In genomic region chr8:70373397-70374317, GRCm38 (mm10) we compare ENCODE assay signal across 8 mouse cellular contexts. TPM values are rescaled to one million over a fixed set of nuclear protein-coding genes. Genes with fewer than 3 reads are reported as not detected.
DNase-seq lines count a peak whose midpoint lies in the region; ATAC-seq and TF ChIP-seq lines count a peak whose summit lies in the region.

Gene Comp (plus strand): TSS chr8:70373558.

- peaks cover 7% of the 10 kb centered on the region for H3K27me3 ChIP-seq in kidney, adult 2 months (replicated peaks; ENCODE audit: control insufficient read depth, insufficient read depth, low read length)
- H3K27me3 ChIP-seq in hindbrain, embryonic 12.5 days, result peaks cover 83% of the 10 kb centered on the region
- peaks cover 65% of the 10 kb centered on the region for H3K27me3 ChIP-seq in midbrain, embryonic 16.5 days (ENCODE audit: control insufficient read depth, insufficient read depth, low read depth, low read length)

- peak within 1 kb of the TSS; percentile 48 for H3K4me3 ChIP-seq in kidney, adult 2 months (ENCODE audit: insufficient read depth, low read depth, low read length)
- peak within 1 kb of the TSS; percentile 36 for H3K4me3 ChIP-seq in hindbrain, embryonic 12.5 days
- peak within 1 kb of the TSS; percentile 32 for H3K4me3 ChIP-seq in midbrain, embryonic 16.5 days (ENCODE audit: low read depth, low read length)

- H3K27ac ChIP-seq in kidney, adult 2 months (ENCODE audit: insufficient read depth, low read depth, low read length), result no peak within 1 kb of the TSS; the same call in 1 of the 2 replicates
- no peak within 1 kb of the TSS for H3K27ac ChIP-seq in hindbrain, embryonic 12.5 days
- H3K27ac ChIP-seq in midbrain, embryonic 16.5 days (ENCODE audit: low read length), result no peak within 1 kb of the TSS

- no peak for ATAC-seq in hindbrain, embryonic 12.5 days (ENCODE audit: low FRiP score)
- ATAC-seq in midbrain, embryonic 16.5 days, result no peak

- no peak for TF ChIP-seq CTCF in kidney, adult 2 months (conservative IDR thresholded peaks at IDR 0.05; ENCODE audit: insufficient read depth, insufficient read length, low read depth, low read length)

- no peak for DNase-seq in kidney, adult 2 months
- DNase-seq in kidney, postnatal 14 days, result no peak
- DNase-seq in cerebellum, adult 18-20 months, result peak; percentile 39 to 61
- DNase-seq in right cerebral cortex, postnatal 14 days, result no peak
- no peak for DNase-seq in spleen, postnatal 14 days (ENCODE audit: low spot score in 2 of 2)
- DNase-seq in layer of hippocampus, adult 9-10 months (ENCODE audit: low spot score), result no peak

- no peak for TF ChIP-seq POLR2A in kidney, adult 2 months (IDR thresholded peaks at IDR 0.05; ENCODE audit: low read depth, low read length)

- H3K4me1 ChIP-seq in kidney, adult 2 months (ENCODE audit: control insufficient read depth, insufficient read depth, low read length), result peaks cover 13% of the 10 kb centered on the region
- peaks cover 30% of the 10 kb centered on the region for H3K4me1 ChIP-seq in hindbrain, embryonic 12.5 days
- H3K4me1 ChIP-seq in midbrain, embryonic 16.5 days (ENCODE audit: control insufficient read depth, insufficient read depth, low read length), result peaks cover 15% of the 10 kb centered on the region

- H3K9me3 ChIP-seq in hindbrain, embryonic 12.5 days (replicated peaks), result no peaks in the 10 kb centered on the region
- H3K9me3 ChIP-seq in midbrain, embryonic 16.5 days (replicated peaks; ENCODE audit: control insufficient read depth, low read length, poor library complexity, severe bottlenecking), result no peaks in the 10 kb centered on the region

- no peaks in the 10 kb centered on the region for H3K36me3 ChIP-seq in kidney, adult 2 months (ENCODE audit: control insufficient read depth, insufficient read depth, low read length)
- H3K36me3 ChIP-seq in hindbrain, embryonic 12.5 days, result no peaks in the 10 kb centered on the region
- H3K36me3 ChIP-seq in midbrain, embryonic 16.5 days (ENCODE audit: control insufficient read depth, insufficient read depth, low read length), result no peaks in the 10 kb centered on the region

- 15% methylated on average over 47 of the region's 47 CpGs for WGBS in kidney, adult 2 months
- WGBS in hindbrain, embryonic 12.5 days, result 3% methylated on average over 47 of the region's 47 CpGs
- WGBS in midbrain, embryonic 16.5 days, result 2% methylated on average over 47 of the region's 47 CpGs

- peak within 1 kb of the TSS; percentile 39; the same call in 1 of the 2 replicates for H3K9ac ChIP-seq in hindbrain, embryonic 12.5 days
- no peak within 1 kb of the TSS for H3K9ac ChIP-seq in midbrain, embryonic 16.5 days (ENCODE audit: low read depth, low read length)

- H3K4me2 ChIP-seq in hindbrain, embryonic 12.5 days (replicated peaks), result peak within 1 kb of the TSS; percentile 51
- peak within 1 kb of the TSS; percentile 51 for H3K4me2 ChIP-seq in midbrain, embryonic 16.5 days (ENCODE audit: low read length)

RNA-seq across cellular contexts. Expression of gene Comp, which starts in this region (rescaled TPM):
- 1.6 and 2.8 TPM in 2 replicates for polyA plus RNA-seq in kidney, adult 2 months (2012; rRNA removed)
- 1.2 and 3.0 TPM in 2 replicates for polyA plus RNA-seq in hindbrain, embryonic 12.5 days (2016; fragmentation: Nextera tagmentation; extraction: Ambion mirVana)
- 0.36 and 0.47 TPM in 2 replicates for polyA plus RNA-seq in midbrain, embryonic 16.5 days (2015; fragmentation: Nextera tagmentation; extraction: Ambion mirVana)

Comparison
In these comparisons a context has a peak if more than half of its experiments do, and no peak if none do; other contexts are left out.
1. DNase-seq: peak in cerebellum, adult 18-20 months (2 of 2); none in kidney, adult 2 months (single experiment), kidney, postnatal 14 days (single experiment), right cerebral cortex, postnatal 14 days (single experiment), spleen, postnatal 14 days (0 of 2) and layer of hippocampus, adult 9-10 months (single experiment).
2. Peak in every context shown above with its lines, with median percentiles within 50 percentile points of each other: H3K4me3 ChIP-seq.